Mouse (Mus musculus): ENCODE results near the gene G6pc3.

GRCm38 (mm10) chr11:102167539-102167938 lies 21.9 kb upstream of the G6pc3 start:
- TF ChIP-seq POLR2A (IDR thresholded peaks at IDR 0.05; ENCODE audit: insufficient read depth, low read length) (no peak), CTCF (IDR thresholded peaks at IDR 0.05; ENCODE audit: low read depth, low read length) (no peak)

Measured in ES-Bruce4 (cell line).